Mouse (Mus musculus) cortical plate, adult 2 months (tissue): Measurements from ENCODE around the gene Npat. TPM values are rescaled to one million over a fixed set of nuclear protein-coding genes. Genes with fewer than 3 reads are reported as not detected.

Experiments used
- H3K27ac ChIP-seq: fragments of 200-500 bp; 2 replicates; pipeline ENCODE4 v1.5.1; 2012; ENCODE audit warnings: low read length, control low read depth, inconsistent platforms; ENCODE audit not compliant: insufficient read depth
- H3K4me1 ChIP-seq: fragments of 200-500 bp; 2 replicates; pipeline ENCODE4 v1.6.1; 2011; ENCODE audit warnings: low read length; ENCODE audit not compliant: control insufficient read depth, insufficient read depth
- H3K4me3 ChIP-seq: fragments of 200-500 bp; 2 replicates; pipeline ENCODE4 v1.5.1; 2011; ENCODE audit warnings: mild to moderate bottlenecking, low read length, control low read depth; ENCODE audit not compliant: insufficient read depth
- CTCF ChIP-seq: fragments of 200-500 bp; IDR thresholded peaks from 2 replicates; pipeline ENCODE4 v1.5.1; 2011; ENCODE audit warnings: mild to moderate bottlenecking, control low read depth, low read length; ENCODE audit not compliant: insufficient read depth; ENCODE audit errors: extremely low read depth
- POLR2A ChIP-seq: fragments of 200-500 bp; IDR thresholded peaks from 2 replicates; pipeline ENCODE4 v1.6.1; 2011; ENCODE audit warnings: mild to moderate bottlenecking, low read length, control low read depth; ENCODE audit not compliant: insufficient read depth; ENCODE audit errors: extremely low read depth
- polyA plus RNA-seq: library from polyadenylated mRNA; depleted of rRNA; stranded (reverse); fragments of >200 nt; gene quantifications from 2 replicates; pipeline ENCODE4 v1.2.3, GENCODE M21; 2012; rRNA removed

The Npat gene
- polyA plus RNA-seq, 1 experiment: 10.3 TPM

DNA sequence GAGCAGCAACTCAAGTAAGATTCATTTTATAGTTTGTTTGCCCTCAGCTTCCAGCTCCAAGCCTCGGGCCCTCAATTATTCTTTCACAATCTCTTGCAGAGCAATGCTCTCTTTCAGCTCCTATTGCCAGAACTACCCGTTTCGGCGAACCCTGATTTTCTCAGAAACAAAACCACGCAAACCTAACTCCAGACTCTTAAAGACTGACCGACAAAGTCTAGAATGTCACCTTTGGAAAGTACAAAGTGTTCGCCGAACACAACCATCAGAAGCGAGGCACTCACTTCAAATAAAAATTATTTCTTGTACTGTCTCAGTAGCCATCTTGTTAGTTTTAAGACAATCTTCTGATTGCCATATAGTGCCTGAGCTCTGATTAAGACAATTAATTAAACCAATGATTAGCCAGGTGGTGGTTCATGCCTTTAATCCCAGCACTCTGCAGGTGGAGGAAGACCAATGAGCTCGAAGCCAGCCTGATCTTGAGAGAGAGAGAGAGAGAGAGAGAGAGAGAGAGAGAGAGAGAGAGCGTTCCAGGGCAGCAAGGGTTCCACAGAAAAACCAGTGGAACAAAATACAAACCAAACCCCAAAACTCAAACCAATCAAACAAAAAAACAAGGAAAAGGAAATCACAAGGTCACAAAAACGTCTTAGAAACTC is 72.6 kb downstream of the Npat start:
- no peaks in the 10 kb centered on the region; the same call in 1 of the 2 replicates for H3K4me1 ChIP-seq
- peak overlapping the region; percentile 53; the same call in 1 of the 2 replicates for H3K27ac ChIP-seq
- peak overlapping the region; percentile 77 for H3K4me3 ChIP-seq
- TF ChIP-seq CTCF (no peak), POLR2A (no peak)

GRCm38 (mm10) chr9:53609968-53610781 is 73.3 kb downstream of the Npat start, which contains the start of gene Acat1:
TSS of gene Acat1 (minus strand) at chr9:53610382.
- H3K27ac ChIP-seq: peak within 1 kb of the TSS; percentile 53
- no peaks in the 10 kb centered on the region; the same call in 1 of the 2 replicates for H3K4me1 ChIP-seq
- peak; percentile 78 for TF ChIP-seq POLR2A
- no peak for TF ChIP-seq CTCF

GRCm38 (mm10) chr9:53614286-53614685 is 77.4 kb downstream of the Npat start:
- H3K4me3 ChIP-seq: no peak overlapping the region
- H3K27ac ChIP-seq: no peak overlapping the region
- no peak for TF ChIP-seq CTCF
- TF ChIP-seq POLR2A: no peak
- no peaks in the 10 kb centered on the region for H3K4me1 ChIP-seq

More at GRCm38 (mm10) chr9:53609968-53610781, 73.3 kb downstream of the Npat start, which contains the start of gene Acat1:
- peak within 1 kb of the TSS; percentile 77 for H3K4me3 ChIP-seq

GRCm38 (mm10) chr9:53615246-53615645 is 78.4 kb downstream of the Npat start:
- Histone ChIP-seq H3K4me1 (no peaks in the 10 kb centered on the region), H3K27ac (no peak overlapping the region), H3K4me3 (no peak overlapping the region)
- TF ChIP-seq POLR2A: no peak

Other genes starting within 250 kb of the Npat start
- gene Exph5, start 235.4 kb upstream of the Npat start, polyA plus RNA-seq: 6.5 and 7.1 TPM in 2 replicates
- gene Kdelc2, start 153.0 kb upstream of the Npat start, polyA plus RNA-seq: 3.8 and 4.2 TPM in 2 replicates
- 0.50 and 0.93 TPM in 2 replicates for gene 4930550C14Rik, start 134.7 kb upstream of the Npat start, polyA plus RNA-seq
- gene Atm, start 307 bp upstream of the Npat start, polyA plus RNA-seq: 5.3 and 7.2 TPM in 2 replicates
- gene Acat1, start 73.3 kb downstream of the Npat start, polyA plus RNA-seq: 68.6 and 69.0 TPM in 2 replicates
- gene Cul5, start 133.0 kb downstream of the Npat start, polyA plus RNA-seq: 20.3 and 21.4 TPM in 2 replicates
- gene Rab39, start 169.2 kb downstream of the Npat start, polyA plus RNA-seq: 0.45 and 0.69 TPM in 2 replicates
- gene Slc35f2, start 234.5 kb downstream of the Npat start, polyA plus RNA-seq: 5.7 and 6.2 TPM in 2 replicates